31 mouse cellular contexts compared by ENCODE assay signal in the genomic region with DNA sequence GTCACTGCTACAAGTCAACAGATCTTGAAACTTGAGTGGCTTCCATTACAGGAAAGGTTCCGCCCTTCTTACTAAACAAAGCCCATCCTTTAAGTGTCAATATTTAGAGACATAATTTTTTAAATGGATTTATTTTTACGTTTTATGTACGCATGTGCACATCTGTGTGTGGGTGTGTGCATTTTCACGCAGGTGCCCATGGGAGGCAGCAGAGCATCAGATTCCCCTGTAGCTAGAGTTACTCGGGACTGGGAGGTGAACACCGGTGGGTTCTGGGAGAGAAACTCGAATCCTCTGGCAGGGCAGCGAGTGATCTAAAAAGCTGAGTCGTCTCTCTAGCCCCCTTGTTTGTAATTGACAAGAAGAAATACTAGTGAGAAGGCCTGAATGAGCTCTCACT. TPM values are rescaled to one million over a fixed set of nuclear protein-coding genes. Genes with fewer than 3 reads are reported as not detected.
A peak's percentile ranks its signal among the peaks of the same experiment; 100 is the strongest.
DNase-seq lines count a peak whose midpoint lies in the region; ATAC-seq and TF ChIP-seq lines count a peak whose summit lies in the region.
"Had no signal": no experiment of that assay in that cellular context is flagged by ENCODE, and none has a peak within 500 bp of the region (broad histone marks: within the 10 kb centered on the region; RNA-seq: fewer than 3 reads in every experiment).

No protein-coding gene starts in this region.

- H3K9ac ChIP-seq in liver, adult 2 months (ENCODE audit: low read depth, low read length), result no peak overlapping the region
- H3K9ac ChIP-seq in liver, embryonic 11.5 days (ENCODE audit: low read depth, low read length), result no peak overlapping the region
- H3K9ac ChIP-seq in ES-Bruce4 (ENCODE audit: low read depth, poor library complexity, severe bottlenecking), result no peak overlapping the region
- H3K9ac ChIP-seq in liver, postnatal 0 days (replicated peaks), result no peak overlapping the region
- H3K9ac ChIP-seq: embryonic facial prominence, embryonic 15.5 days; forebrain, embryonic 12.5 days; forebrain, postnatal 0 days; heart, embryonic 15.5 days; hindbrain, embryonic 13.5 days; limb, embryonic 13.5 days; midbrain, embryonic 13.5 days had no signal

- peaks cover 21% of the 10 kb centered on the region for H3K4me1 ChIP-seq in liver, adult 2 months (ENCODE audit: control insufficient read depth, insufficient read depth, low read length)
- peaks cover 13% of the 10 kb centered on the region for H3K4me1 ChIP-seq in liver, embryonic 11.5 days (replicated peaks; ENCODE audit: control insufficient read depth, insufficient read depth, low read length)
- H3K4me1 ChIP-seq in ES-Bruce4 (ENCODE audit: control insufficient read depth, insufficient read depth, low read length), result no peaks in the 10 kb centered on the region
- peaks cover 23% of the 10 kb centered on the region for H3K4me1 ChIP-seq in liver, postnatal 0 days (ENCODE audit: insufficient read depth)
- H3K4me1 ChIP-seq: hindbrain, embryonic 13.5 days had no signal

- 74% methylated on average over 9 of the region's 9 CpGs for WGBS in liver, adult 2 months
- WGBS in liver, embryonic 11.5 days, result 67% methylated on average over 9 of the region's 9 CpGs
- 63% methylated on average over 9 of the region's 9 CpGs for WGBS in liver, postnatal 0 days (ENCODE audit: insufficient replicate concordance)

- H3K79me2 ChIP-seq in liver, adult 2 months (ENCODE audit: control insufficient read depth, insufficient read depth, low read length), result peaks cover 1% of the 10 kb centered on the region; the same call in 1 of the 2 replicates

- no peaks in the 10 kb centered on the region for H3K36me3 ChIP-seq in liver, adult 2 months (ENCODE audit: control insufficient read depth, insufficient read depth, low read length)
- H3K36me3 ChIP-seq in liver, embryonic 11.5 days (ENCODE audit: control insufficient read depth, insufficient read depth, low read length), result no peaks in the 10 kb centered on the region
- no peaks in the 10 kb centered on the region for H3K36me3 ChIP-seq in ES-Bruce4 (ENCODE audit: control insufficient read depth, insufficient read depth, low read length, poor library complexity, severe bottlenecking)
- H3K36me3 ChIP-seq in liver, postnatal 0 days (replicated peaks; ENCODE audit: insufficient read depth, low read length), result no peaks in the 10 kb centered on the region
- H3K36me3 ChIP-seq: embryonic facial prominence, embryonic 10.5 days; embryonic facial prominence, embryonic 15.5 days; forebrain, embryonic 12.5 days; heart, embryonic 15.5 days; hindbrain, embryonic 13.5 days; limb, embryonic 13.5 days; midbrain, embryonic 13.5 days had no signal

- TF ChIP-seq EP300 in ES-Bruce4 (IDR thresholded peaks at IDR 0.05; ENCODE audit: insufficient read depth, low read depth, low read length), result no peak
- no peak for TF ChIP-seq EP300 in liver, postnatal 0 days (IDR thresholded peaks at IDR 0.05; ENCODE audit: low read depth)

- no peak for TF ChIP-seq POLR2A in liver, adult 2 months (IDR thresholded peaks at IDR 0.05; ENCODE audit: extremely low read depth, insufficient read depth, low read length)
- TF ChIP-seq POLR2A in ES-Bruce4 (IDR thresholded peaks at IDR 0.05; ENCODE audit: insufficient read depth, low read length), result no peak

- H3K4me3 ChIP-seq in liver, adult 2 months (ENCODE audit: insufficient read depth, low read depth, low read length), result no peak overlapping the region
- H3K4me3 ChIP-seq in liver, embryonic 11.5 days (ENCODE audit: low read depth, low read length), result no peak overlapping the region
- no peak overlapping the region for H3K4me3 ChIP-seq in ES-Bruce4 (ENCODE audit: low read depth, low read length)
- no peak overlapping the region for H3K4me3 ChIP-seq in liver, postnatal 0 days (ENCODE audit: low read depth, low read length)
- H3K4me3 ChIP-seq: embryonic facial prominence, embryonic 10.5 days; embryonic facial prominence, embryonic 15.5 days; forebrain, embryonic 12.5 days; heart, embryonic 15.5 days; hindbrain, embryonic 13.5 days; left cerebral cortex, adult 2 months; limb, embryonic 13.5 days; midbrain, embryonic 13.5 days had no signal

- H3K9me3 ChIP-seq in liver, embryonic 11.5 days (ENCODE audit: control insufficient read depth, low read length), result no peaks in the 10 kb centered on the region
- H3K9me3 ChIP-seq in ES-Bruce4 (replicated peaks; ENCODE audit: control insufficient read depth, insufficient read depth, low read length, poor library complexity, severe bottlenecking), result no peaks in the 10 kb centered on the region
- H3K9me3 ChIP-seq in liver, postnatal 0 days (ENCODE audit: low read length), result no peaks in the 10 kb centered on the region
- H3K9me3 ChIP-seq: embryonic facial prominence, embryonic 10.5 days; embryonic facial prominence, embryonic 15.5 days; forebrain, embryonic 12.5 days; heart, embryonic 15.5 days; hindbrain, embryonic 13.5 days; limb, embryonic 13.5 days; midbrain, embryonic 13.5 days had no signal

- intact Hi-C loops in heart, postnatal 36 days (cut with DNase I), result no loop called here
- intact Hi-C loops in left cerebral cortex, postnatal 4 days (cut with DNase I), result no loop called here

- H3K4me2 ChIP-seq in liver, embryonic 11.5 days, result no peak overlapping the region
- H3K4me2 ChIP-seq in liver, postnatal 0 days (ENCODE audit: low read depth, low read length), result no peak overlapping the region
- H3K4me2 ChIP-seq: embryonic facial prominence, embryonic 15.5 days; forebrain, embryonic 12.5 days; heart, embryonic 15.5 days; hindbrain, embryonic 13.5 days; limb, embryonic 13.5 days; midbrain, embryonic 13.5 days had no signal

- TF ChIP-seq CTCF in liver, adult 2 months (IDR thresholded peaks at IDR 0.05; ENCODE audit: low read depth, low read length), result peak; percentile 18; the same call in 1 of the 2 replicates
- TF ChIP-seq CTCF in ES-Bruce4 (IDR thresholded peaks at IDR 0.05; ENCODE audit: low read depth, low read length), result peak; percentile 27
- TF ChIP-seq CTCF in liver, postnatal 0 days (IDR thresholded peaks at IDR 0.05; ENCODE audit: low read depth), result peak; percentile 33; the same call in 1 of the 2 replicates

- DNase-seq in heart, adult 11 months, result peak; percentile 34
- no peak for DNase-seq in heart, postnatal 36 days
- no peak for DNase-seq in liver, adult 2 months (ENCODE audit: extremely low read depth, low read depth, low spot score)
- no peak for DNase-seq in liver, embryonic 11.5 days (ENCODE audit: low spot score)
- no peak for DNase-seq in liver, postnatal 0 days
- DNase-seq in left cerebral cortex, postnatal 4 days, result no peak
- no peak for DNase-seq in layer of hippocampus, postnatal 36 days
- DNase-seq: adrenal gland, postnatal 25 days; cerebellum, adult 18-20 months; cerebellum, postnatal 10 days; forebrain, postnatal 0 days; gastrocnemius, postnatal 10 days; kidney, adult 18-20 months; layer of hippocampus, adult 9-11 months; lung, adult 18-20 months; right cerebral cortex, postnatal 25 days; thymus, adult 18-20 months; thymus, postnatal 25 days had no signal

- H3K27me3 ChIP-seq in liver, adult 2 months (ENCODE audit: control insufficient read depth, insufficient read depth, low read length), result no peaks in the 10 kb centered on the region
- H3K27me3 ChIP-seq in liver, embryonic 11.5 days (replicated peaks; ENCODE audit: control insufficient read depth, insufficient read depth, low read length), result no peaks in the 10 kb centered on the region
- no peaks in the 10 kb centered on the region for H3K27me3 ChIP-seq in ES-Bruce4 (ENCODE audit: control insufficient read depth, insufficient read depth, low read length, poor library complexity, severe bottlenecking)
- H3K27me3 ChIP-seq in liver, postnatal 0 days (ENCODE audit: insufficient read depth, low read length), result no peaks in the 10 kb centered on the region
- H3K27me3 ChIP-seq: embryonic facial prominence, embryonic 15.5 days; forebrain, embryonic 12.5 days; heart, embryonic 15.5 days; hindbrain, embryonic 13.5 days; limb, embryonic 13.5 days; midbrain, embryonic 13.5 days had no signal

- H3K27ac ChIP-seq in liver, adult 2 months (replicated peaks; ENCODE audit: insufficient read depth, low read depth, low read length), result 0 out of 2 replicates have a peak overlapping the region, but pooled peaks have one; percentile 10
- H3K27ac ChIP-seq in liver, embryonic 11.5 days (ENCODE audit: low read depth, low read length), result no peak overlapping the region
- no peak overlapping the region for H3K27ac ChIP-seq in ES-Bruce4 (ENCODE audit: insufficient read depth, low read length)
- 0 out of 2 replicates have a peak overlapping the region, but pooled peaks have one; percentile 5 for H3K27ac ChIP-seq in liver, postnatal 0 days (ENCODE audit: low read depth)
- H3K27ac ChIP-seq: embryonic facial prominence, embryonic 10.5 days; embryonic facial prominence, embryonic 15.5 days; forebrain, embryonic 12.5 days; heart, embryonic 15.5 days; hindbrain, embryonic 13.5 days; left cerebral cortex, adult 2 months; limb, embryonic 13.5 days; macrophage; midbrain, embryonic 13.5 days had no signal

- ATAC-seq in liver, embryonic 11.5 days (replicated peaks; ENCODE audit: low FRiP score), result no peak
- no peak for ATAC-seq in liver, postnatal 0 days
- ATAC-seq: forebrain, postnatal 0 days; lung, postnatal 0 days; midbrain, embryonic 13.5 days had no signal

RNA-seq across cellular contexts. Expression of gene Aqp9, which starts 5.1 kb away (rescaled TPM):
- under 1 TPM; 0.16 to 0.22 TPM for total RNA-seq in heart, postnatal 36 days (2021)
- 254 and 300 TPM in 2 replicates for total RNA-seq in liver, adult 2 months (2014; rRNA removed)
- 110 and 114 TPM in 2 replicates for polyA plus RNA-seq in liver, adult 2 months (2012; rRNA removed)
- 13.6 and 15.2 TPM in 2 replicates for polyA plus RNA-seq in liver, embryonic 11.5 days (2014; fragmentation: Nextera tagmentation; extraction: Ambion mirVana)
- not detected in 2 replicates for polyA plus RNA-seq in ES-Bruce4 (2011; ENCODE audit: insufficient read depth, insufficient read length, low read depth, missing spikeins)
- polyA plus RNA-seq in liver, postnatal 0 days (2015; fragmentation: Nextera tagmentation; extraction: Ambion mirVana), result 70.9 and 75.4 TPM in 2 replicates
- total RNA-seq in left cerebral cortex, postnatal 4 days (2021), result 1 to 10 TPM in 1 of 2 experiments, under 1 TPM in 1; 0.87 to 1.5 TPM
- total RNA-seq in layer of hippocampus, postnatal 36 days (2021), result 1 to 10 TPM; 2.1 to 3.4 TPM
- polyA plus RNA-seq: embryonic facial prominence, embryonic 10.5 days had no signal

RNA-seq across cellular contexts. Expression of gene Aldh1a2, which starts 42.1 kb away (rescaled TPM):
- total RNA-seq in heart, postnatal 36 days (2021), result 1 to 10 TPM; 8.5 to 8.8 TPM
- 0.34 and 0.46 TPM in 2 replicates for total RNA-seq in liver, adult 2 months (2014; rRNA removed)
- polyA plus RNA-seq in liver, adult 2 months (2012; rRNA removed), result 0.09 and 0.16 TPM in 2 replicates
- 19.6 and 24.3 TPM in 2 replicates for polyA plus RNA-seq in liver, embryonic 11.5 days (2014; fragmentation: Nextera tagmentation; extraction: Ambion mirVana)
- 1.9 and 2.0 TPM in 2 replicates for polyA plus RNA-seq in ES-Bruce4 (2011; ENCODE audit: insufficient read depth, insufficient read length, low read depth, missing spikeins)
- polyA plus RNA-seq in liver, postnatal 0 days (2015; fragmentation: Nextera tagmentation; extraction: Ambion mirVana), result 0.51 and 0.63 TPM in 2 replicates
- total RNA-seq in left cerebral cortex, postnatal 4 days (2021), result 10 to 100 TPM; 11.3 to 11.5 TPM
- 1 to 10 TPM; 3.5 to 4.6 TPM for total RNA-seq in layer of hippocampus, postnatal 36 days (2021)
- total RNA-seq: common myeloid progenitor, adult 5-6 weeks; neutrophil, adult 5-6 weeks had no signal

Comparison
In these comparisons a context has a peak if more than half of its experiments do, and no peak if none do; other contexts are left out.
1. H3K27ac ChIP-seq: peak in liver, adult 2 months (single experiment) and liver, postnatal 0 days (single experiment); none in liver, embryonic 11.5 days (single experiment) and ES-Bruce4 (single experiment).
2. RNA of gene Aqp9, which starts 5.1 kb away (total RNA-seq): 254 to 300 TPM in liver, adult 2 months; 2.1 to 3.4 TPM in layer of hippocampus, postnatal 36 days, 0.87 to 1.5 TPM in left cerebral cortex, postnatal 4 days and 0.16 to 0.22 TPM in heart, postnatal 36 days; every median in the first group is over 10 times any median in the second.
3. Peak in every context shown above with its lines, with median percentiles within 50 percentile points of each other: CTCF ChIP-seq.